Mouse (Mus musculus) G1E (cell line): ENCODE measurements around the gene Gpr68. TPM values are rescaled to one million over a fixed set of nuclear protein-coding genes. Genes with fewer than 3 reads are reported as not detected.

Experiments used
- ATAC-seq: 2 replicates; pipeline ENCODE4 v1.8.0; 2016; ENCODE audit warnings: mild to moderate bottlenecking; ENCODE audit not compliant: insufficient number of reproducible peaks, poor library complexity, low FRiP score, severe bottlenecking; ENCODE audit errors: extremely low read depth
- DNase-seq: peaks from one replicate; pipeline ENCODE4 v3.0.0; 2012; ENCODE audit warnings: low spot score
- H3K27me3 ChIP-seq: 2 replicates; pipeline ENCODE4 v1.6.1; 2012; ENCODE audit warnings: mild to moderate bottlenecking, low read length, inconsistent platforms; ENCODE audit not compliant: insufficient read depth
- H3K36me3 ChIP-seq: replicated peaks from 2 replicates; pipeline ENCODE3; 2012; ENCODE audit warnings: mild to moderate bottlenecking, inconsistent platforms
- H3K4me1 ChIP-seq: 2 replicates; pipeline ENCODE4 v1.6.1; 2012; ENCODE audit warnings: low read depth, low read length, inconsistent platforms, mixed read lengths; ENCODE audit not compliant: insufficient read depth
- H3K4me3 ChIP-seq: 2 replicates; pipeline ENCODE4 v1.5.1; 2012; ENCODE audit warnings: low read depth, mild to moderate bottlenecking, inconsistent platforms, low read length, moderate library complexity, mixed read lengths
- H3K9me3 ChIP-seq: replicated peaks from 2 replicates; pipeline ENCODE4 v1.6.1; 2012; ENCODE audit warnings: inconsistent platforms
- CTCF ChIP-seq: IDR thresholded peaks from 2 replicates; pipeline ENCODE4 v1.5.1; 2012; ENCODE audit warnings: low read depth, low read length, inconsistent platforms, mixed read lengths
- GATA1 ChIP-seq: IDR thresholded peaks from 2 replicates; pipeline ENCODE4 v1.6.1; 2012; ENCODE audit warnings: borderline replicate concordance, low read length, inconsistent platforms, mixed read lengths
- GATA2 ChIP-seq: IDR thresholded peaks from 2 replicates; pipeline ENCODE4 v1.6.1; 2012; ENCODE audit warnings: low read depth, low read length, inconsistent platforms, borderline replicate concordance
- POLR2AphosphoS5 ChIP-seq: IDR thresholded peaks from 2 replicates; pipeline ENCODE4 v1.6.1; 2012; ENCODE audit warnings: low read depth, low read length, inconsistent platforms; ENCODE audit not compliant: insufficient replicate concordance
- TAL1 ChIP-seq: conservative IDR thresholded peaks from 2 replicates; pipeline ENCODE4 v1.6.1; 2012; ENCODE audit warnings: low read depth, low read length, inconsistent platforms, mixed read lengths
- polyA plus RNA-seq: library from polyadenylated mRNA; stranded (reverse); fragments of >175 nt; gene quantifications from 2 replicates; pipeline ENCODE4 v1.2.3, GENCODE M21; 2012
- total RNA-seq, 2 experiments: library from RNA; stranded (forward) in 1 of 2; stranded (reverse) in 1 of 2; fragments of 200-1000 nt in 1 of 2; fragments of >200 nt in 1 of 2; fragmentation: Nextera tagmentation in 1 of 2; gene quantifications; 2 replicates each; pipeline ENCODE4 v1.2.3; 2014 to 2017

The Gpr68 gene
- total and polyA plus RNA-seq, 3 experiments, result 0.11 TPM; not detected in 2

DNA sequence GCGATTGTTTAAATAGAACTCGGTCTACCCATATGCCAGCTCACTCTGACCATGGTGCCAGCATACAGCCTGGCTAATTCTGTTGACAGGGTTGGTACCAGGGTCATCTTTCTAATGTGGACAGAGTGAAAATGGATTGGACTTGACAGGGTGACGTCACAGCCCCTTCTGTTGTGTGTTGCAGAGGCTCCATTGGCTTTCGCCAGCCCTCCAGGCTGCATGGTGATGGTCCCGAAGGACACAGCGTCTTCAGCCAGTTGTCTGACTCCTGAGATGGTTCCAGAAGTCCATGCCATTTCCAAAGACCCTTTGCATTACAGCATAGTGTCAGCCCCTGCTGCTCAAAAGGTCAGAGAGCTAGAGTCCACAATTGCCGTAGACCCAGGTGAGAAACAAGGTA lies 63.5 kb downstream of the Gpr68 start:
- ATAC-seq (no peak), DNase-seq (no peak)
- Histone ChIP-seq H3K9me3 (no peaks in the 10 kb centered on the region), H3K4me1 (peaks cover 15% of the 10 kb centered on the region), H3K4me3 (no peak overlapping the region), H3K27me3 (peaks cover 23% of the 10 kb centered on the region), H3K36me3 (no peaks in the 10 kb centered on the region)
- no peak for TF ChIP-seq GATA2
- TF ChIP-seq TAL1, result no peak
- TF ChIP-seq POLR2AphosphoS5, result no peak
- no peak for TF ChIP-seq CTCF
- TF ChIP-seq GATA1, result no peak

DNA sequence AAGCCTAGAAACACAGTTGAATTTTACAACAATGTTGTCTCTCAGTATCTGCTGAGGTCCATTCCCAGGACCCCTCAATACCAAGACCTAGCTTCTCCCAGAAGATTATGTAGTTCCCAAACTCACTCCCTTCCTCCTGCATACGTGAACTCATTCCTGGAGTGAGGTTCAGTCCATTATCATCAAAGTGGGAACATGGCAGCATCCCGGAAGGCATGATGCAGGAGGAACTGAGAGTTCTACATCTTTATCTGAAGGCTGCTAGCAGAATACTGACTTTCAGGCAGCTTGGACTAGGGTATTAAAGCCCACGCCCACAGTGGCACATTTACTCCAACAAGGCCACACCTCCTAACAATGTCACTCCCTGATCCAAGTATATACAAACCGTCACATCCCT lies 64.8 kb downstream of the Gpr68 start:
- Histone ChIP-seq H3K4me3 (no peak overlapping the region), H3K9me3 (no peaks in the 10 kb centered on the region), H3K36me3 (no peaks in the 10 kb centered on the region), H3K4me1 (peaks cover 24% of the 10 kb centered on the region), H3K27me3 (peaks cover 16% of the 10 kb centered on the region)
- TF ChIP-seq POLR2AphosphoS5 (no peak), GATA1 (no peak), TAL1 (no peak), CTCF (no peak), GATA2 (no peak)
- DNase-seq (no peak), ATAC-seq (no peak)

DNA sequence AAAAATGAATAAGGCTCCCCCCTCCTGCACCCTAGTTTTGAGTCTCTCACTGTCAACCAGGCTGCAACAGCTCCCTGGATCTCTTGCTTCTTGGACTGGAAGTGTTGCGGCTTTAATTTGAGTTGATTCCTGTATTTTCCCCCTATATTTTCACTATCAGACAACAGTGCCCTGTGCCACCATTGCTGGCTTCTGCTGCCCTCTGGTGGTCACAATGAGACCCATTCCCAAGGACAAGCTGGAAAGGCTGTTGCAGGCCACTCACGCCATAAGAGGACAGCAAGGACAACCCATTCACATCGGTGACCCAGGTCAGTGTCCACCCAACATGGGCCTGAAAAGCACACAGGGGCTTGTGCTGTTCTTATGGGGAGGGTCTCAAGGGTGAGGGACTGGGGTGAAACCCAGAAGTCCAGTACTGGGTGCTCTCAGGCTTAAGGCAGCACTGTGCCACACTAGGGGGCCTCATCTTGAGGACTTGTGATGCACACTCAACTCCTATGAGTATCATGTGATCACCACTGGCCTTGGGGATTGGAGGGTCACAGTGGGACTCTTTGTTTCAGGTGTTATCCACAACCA lies 66.7 kb downstream of the Gpr68 start:
- TF ChIP-seq CTCF (peak; percentile 94), TAL1 (no peak), POLR2AphosphoS5 (no peak), GATA2 (no peak)
- Histone ChIP-seq H3K36me3 (no peaks in the 10 kb centered on the region), H3K27me3 (peaks cover 14% of the 10 kb centered on the region), H3K4me1 (peaks cover 26% of the 10 kb centered on the region), H3K4me3 (no peak overlapping the region), H3K9me3 (no peaks in the 10 kb centered on the region)
- peak; percentile 47; the same call in 1 of the 2 replicates for ATAC-seq
- peak; percentile 77 for DNase-seq

DNA sequence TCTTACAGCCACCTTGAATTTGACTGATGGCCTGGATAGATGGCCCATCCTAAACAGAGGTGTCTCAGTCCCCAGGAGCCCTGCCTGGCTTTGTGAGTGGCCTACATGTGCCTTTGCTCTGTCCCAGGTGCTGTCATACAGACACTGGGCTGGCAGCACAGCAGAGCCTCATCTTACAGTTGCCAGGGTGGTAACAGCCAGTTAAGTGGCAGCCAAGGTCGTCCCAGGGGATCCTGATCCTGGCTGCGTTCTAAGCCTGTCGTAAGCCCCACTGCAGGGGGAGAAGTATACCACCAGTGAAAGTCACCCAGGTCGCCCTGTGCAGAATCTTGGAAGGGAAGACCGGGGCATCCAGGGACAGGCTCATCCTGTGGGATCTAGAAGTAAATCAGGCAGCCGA lies 68.1 kb downstream of the Gpr68 start:
- H3K9me3 ChIP-seq, result no peaks in the 10 kb centered on the region
- H3K36me3 ChIP-seq, result no peaks in the 10 kb centered on the region
- no peak overlapping the region for H3K4me3 ChIP-seq
- TF ChIP-seq CTCF, result no peak
- TF ChIP-seq GATA2, result no peak
- no peak for TF ChIP-seq POLR2AphosphoS5
- TF ChIP-seq GATA1, result no peak
- no peak for TF ChIP-seq TAL1
- DNase-seq (no peak), ATAC-seq (no peak)
- peaks cover 18% of the 10 kb centered on the region for H3K27me3 ChIP-seq
- peaks cover 27% of the 10 kb centered on the region for H3K4me1 ChIP-seq

DNA sequence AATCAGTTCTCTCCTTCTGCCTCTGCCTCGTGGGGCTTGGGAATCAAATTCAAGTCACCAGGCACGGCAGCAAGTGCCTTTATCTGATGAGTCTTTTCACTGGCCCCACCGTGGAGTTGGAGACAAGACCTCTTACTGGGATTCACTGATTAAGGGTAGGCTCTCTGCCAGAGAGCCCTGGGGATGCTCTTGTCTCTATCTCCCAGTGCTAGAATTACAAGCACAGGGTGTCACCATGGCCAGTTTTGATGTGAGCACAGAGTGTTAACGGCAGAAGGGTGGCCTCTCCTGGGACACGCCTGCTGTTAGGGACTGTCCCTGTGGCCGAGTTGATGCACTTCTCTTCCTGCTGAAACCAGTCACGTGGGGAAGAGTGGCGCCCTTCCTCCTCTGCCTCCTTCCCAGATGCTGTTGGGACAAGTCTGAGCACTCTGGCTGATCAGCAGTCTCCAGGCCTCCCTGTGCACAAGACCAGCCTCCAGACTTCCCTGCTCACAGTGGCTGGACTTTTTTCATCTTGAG lies 68.9 kb downstream of the Gpr68 start:
- Histone ChIP-seq H3K4me3 (no peak overlapping the region), H3K9me3 (no peaks in the 10 kb centered on the region), H3K4me1 (peaks cover 27% of the 10 kb centered on the region), H3K36me3 (no peaks in the 10 kb centered on the region), H3K27me3 (peaks cover 16% of the 10 kb centered on the region)
- ATAC-seq, result 0 out of 2 replicates have a peak, but pooled peaks have one; percentile 19
- no peak for TF ChIP-seq GATA2
- no peak for TF ChIP-seq POLR2AphosphoS5
- no peak for TF ChIP-seq CTCF
- no peak for TF ChIP-seq GATA1
- no peak for TF ChIP-seq TAL1
- DNase-seq, result no peak

DNA sequence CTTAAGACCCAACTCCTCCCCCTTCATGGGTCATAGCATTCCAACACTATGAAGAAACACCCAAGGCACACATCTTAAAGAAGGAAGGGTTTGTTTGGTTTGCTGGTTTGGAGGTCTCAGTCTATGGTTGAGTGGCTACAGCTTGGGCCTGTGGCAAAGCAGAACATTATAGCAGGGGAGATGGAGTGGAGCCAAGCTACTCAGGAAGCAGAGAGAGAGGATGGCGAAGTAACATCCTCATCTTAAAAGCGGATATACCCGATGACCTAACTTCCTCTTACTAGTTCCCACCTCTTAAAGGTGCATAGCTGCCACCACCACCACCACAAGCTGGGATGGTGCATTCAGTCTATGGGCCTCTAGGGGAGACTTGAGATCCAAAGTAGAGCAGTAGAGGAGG lies 70.8 kb downstream of the Gpr68 start:
- Histone ChIP-seq H3K4me1 (peaks cover 27% of the 10 kb centered on the region), H3K36me3 (no peaks in the 10 kb centered on the region), H3K27me3 (peaks cover 24% of the 10 kb centered on the region), H3K4me3 (no peak overlapping the region), H3K9me3 (no peaks in the 10 kb centered on the region)
- TF ChIP-seq POLR2AphosphoS5 (no peak), GATA2 (no peak), TAL1 (no peak), CTCF (no peak), GATA1 (no peak)
- ATAC-seq, result no peak
- no peak for DNase-seq
